Mouse (Mus musculus): ENCODE data around the gene Ppp1cc. TPM values are rescaled to one million over a fixed set of nuclear protein-coding genes. Genes with fewer than 3 reads are reported as not detected.
"Not testable (repeated sequence)": the region's sequence is repeated elsewhere in the genome, so short reads cannot be mapped to it uniquely, and the experiment has no call there.

Ppp1cc gene
- total RNA-seq, 1 experiment = 265 TPM

DNA sequence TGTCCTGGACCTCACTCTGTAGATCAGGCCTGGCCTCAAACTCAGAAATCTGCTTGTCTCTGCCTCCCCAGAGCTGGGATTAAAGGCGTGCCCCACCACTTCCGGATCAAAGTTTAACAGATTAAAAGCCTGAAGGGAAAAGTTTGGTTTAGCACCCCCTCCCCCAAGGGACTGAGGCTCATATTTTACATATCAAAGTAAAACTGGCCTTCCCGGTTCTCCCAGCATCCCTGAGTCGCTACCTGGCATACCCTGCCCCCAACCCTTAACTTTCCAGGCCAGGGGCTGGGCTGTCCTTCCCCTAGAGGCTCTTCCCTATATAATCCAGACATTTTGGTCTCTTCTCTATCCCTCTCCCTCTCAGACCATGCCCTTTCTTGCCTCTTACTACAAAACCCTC lies 8.8 kb upstream of the Ppp1cc start:
- no peak for DNase-seq (ENCODE audit: low read depth, low spot score)
- Histone ChIP-seq H3K4me1 (ENCODE audit: control insufficient read depth in 2 of 2, insufficient read depth in 2 of 2, low read length in 2 of 2, poor library complexity in 1 of 2) (peaks cover 4 to 15% of the 10 kb centered on the region in 2 experiments), H3K36me3 (ENCODE audit: control insufficient read depth, insufficient read depth, low read length, poor library complexity, severe bottlenecking) (no peaks in the 10 kb centered on the region), H3K9me3 (ENCODE audit: control insufficient read depth, insufficient read depth, low read depth, low read length) (no peaks in the 10 kb centered on the region), H3K27ac (ENCODE audit: insufficient read depth, low read depth, low read length, poor library complexity, severe bottlenecking) (peak overlapping the region; percentile 74; the same call in 1 of the 2 replicates), H3K9ac (ENCODE audit: insufficient read depth, low read depth, low read length, poor library complexity, severe bottlenecking) (no peak overlapping the region), H3K4me3 (ENCODE audit: insufficient read depth in 1 of 2, low read depth in 1 of 2, low read length in 2 of 2, poor library complexity in 1 of 2, severe bottlenecking in 1 of 2) (no peak overlapping the region)
- TF ChIP-seq HCFC1 (IDR thresholded peaks at IDR 0.05; ENCODE audit: borderline replicate concordance, insufficient read depth, low read length) (no peak), CHD2 (IDR thresholded peaks at IDR 0.05; ENCODE audit: low read depth, low read length) (no peak), ZNF384 (IDR thresholded peaks at IDR 0.05; ENCODE audit: low read depth, low read length) (no peak), MAFK (IDR thresholded peaks at IDR 0.05; ENCODE audit: insufficient read depth, low read depth, low read length) (no peak), ZC3H11A (IDR thresholded peaks at IDR 0.05; ENCODE audit: borderline replicate concordance, low read depth, low read length) (no peak)
- in situ Hi-C loops (cut with MboI; ENCODE audit: low sequenced_read_pairs in 2 of 2, unreplicated experiment in 2 of 2) = no loop called here

DNA sequence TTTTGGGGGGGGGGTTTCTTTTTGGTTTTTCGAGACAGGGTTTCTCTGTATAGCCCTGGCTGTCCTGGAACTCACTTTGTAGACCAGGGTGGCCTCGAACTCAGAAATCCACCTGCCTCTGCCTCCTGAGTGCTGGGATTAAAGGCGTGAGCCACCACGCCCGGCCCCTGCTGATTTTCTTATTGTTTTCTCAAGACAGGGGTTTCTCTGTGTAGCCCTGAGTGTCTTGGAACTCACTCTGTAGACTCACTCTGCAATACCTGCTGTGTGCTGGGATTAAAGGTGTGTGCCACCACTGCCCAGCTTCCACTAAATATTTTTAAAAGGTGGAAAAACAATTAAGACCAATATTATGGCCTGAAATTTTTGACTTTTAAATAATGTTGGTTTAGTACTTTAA lies 5.6 kb upstream of the Ppp1cc start:
- H3K27ac ChIP-seq (ENCODE audit: insufficient read depth, low read depth, low read length, poor library complexity, severe bottlenecking); H3K4me3 ChIP-seq (ENCODE audit: insufficient read depth in 1 of 2, low read depth in 1 of 2, low read length in 2 of 2, poor library complexity in 1 of 2, severe bottlenecking in 1 of 2); in situ Hi-C loops (cut with MboI; ENCODE audit: low sequenced_read_pairs in 2 of 2, unreplicated experiment in 2 of 2); H3K9me3 ChIP-seq (ENCODE audit: control insufficient read depth, insufficient read depth, low read depth, low read length); H3K9ac ChIP-seq (ENCODE audit: insufficient read depth, low read depth, low read length, poor library complexity, severe bottlenecking); H3K36me3 ChIP-seq (ENCODE audit: control insufficient read depth, insufficient read depth, low read length, poor library complexity, severe bottlenecking); DNase-seq (ENCODE audit: low read depth, low spot score): not testable (repeated sequence)
- peaks cover 11 to 37% of the 10 kb centered on the region in 2 experiments for H3K4me1 ChIP-seq (ENCODE audit: control insufficient read depth in 2 of 2, insufficient read depth in 2 of 2, low read length in 2 of 2, poor library complexity in 1 of 2)

- no peak for TF ChIP-seq ZNF384 (IDR thresholded peaks at IDR 0.05; ENCODE audit: low read depth, low read length)
- TF ChIP-seq MAFK (IDR thresholded peaks at IDR 0.05; ENCODE audit: insufficient read depth, low read depth, low read length) = no peak
- no peak for TF ChIP-seq ZC3H11A (IDR thresholded peaks at IDR 0.05; ENCODE audit: borderline replicate concordance, low read depth, low read length)
- TF ChIP-seq HCFC1 (IDR thresholded peaks at IDR 0.05; ENCODE audit: borderline replicate concordance, insufficient read depth, low read length) = no peak
- no peak for TF ChIP-seq CHD2 (IDR thresholded peaks at IDR 0.05; ENCODE audit: low read depth, low read length)
- Histone ChIP-seq H3K9ac (ENCODE audit: insufficient read depth, low read depth, low read length, poor library complexity, severe bottlenecking) (no peak overlapping the region), H3K27ac (ENCODE audit: insufficient read depth, low read depth, low read length, poor library complexity, severe bottlenecking) (peak overlapping the region; percentile 42; the same call in 1 of the 2 replicates), H3K36me3 (ENCODE audit: control insufficient read depth, insufficient read depth, low read length, poor library complexity, severe bottlenecking) (no peaks in the 10 kb centered on the region), H3K4me3 (ENCODE audit: insufficient read depth in 1 of 2, low read depth in 1 of 2, low read length in 2 of 2, poor library complexity in 1 of 2, severe bottlenecking in 1 of 2) (no peak overlapping the region), H3K4me1 (ENCODE audit: control insufficient read depth in 2 of 2, insufficient read depth in 2 of 2, low read length in 2 of 2, poor library complexity in 1 of 2) (peaks cover 11 to 33% of the 10 kb centered on the region in 2 experiments), H3K9me3 (ENCODE audit: control insufficient read depth, insufficient read depth, low read depth, low read length) (no peaks in the 10 kb centered on the region)
- no peak for DNase-seq (ENCODE audit: low read depth, low spot score)
- in situ Hi-C loops (cut with MboI; ENCODE audit: low sequenced_read_pairs in 2 of 2, unreplicated experiment in 2 of 2) = no loop called here
Measured at GRCm38 (mm10) chr5:122154006-122154405, 4.1 kb upstream of the Ppp1cc start.

DNA sequence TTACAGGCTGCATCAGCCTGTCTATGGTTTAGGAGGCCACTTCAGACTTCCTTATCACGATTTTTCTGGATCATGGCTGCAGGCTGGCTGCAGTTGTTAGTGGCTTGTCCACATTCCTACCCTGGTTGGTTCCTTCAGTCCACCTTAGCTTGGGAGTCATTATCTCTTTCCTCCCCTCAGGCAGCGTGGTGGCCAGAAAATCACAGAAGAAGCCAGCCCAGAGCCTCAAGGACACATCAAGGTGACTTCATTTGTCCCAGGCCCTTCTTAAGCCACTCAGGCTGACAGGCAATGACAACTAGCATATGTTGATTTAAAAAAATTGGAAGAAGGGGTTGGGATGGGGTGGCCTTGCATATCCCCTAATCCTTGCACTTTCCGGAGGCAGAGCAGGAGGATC lies 3.3 kb upstream of the Ppp1cc start:
- in situ Hi-C loops (cut with MboI; ENCODE audit: low sequenced_read_pairs in 2 of 2, unreplicated experiment in 2 of 2) = no loop called here
- Histone ChIP-seq H3K27ac (ENCODE audit: insufficient read depth, low read depth, low read length, poor library complexity, severe bottlenecking) (peak overlapping the region; percentile 44; the same call in 1 of the 2 replicates), H3K4me1 (ENCODE audit: control insufficient read depth in 2 of 2, insufficient read depth in 2 of 2, low read length in 2 of 2, poor library complexity in 1 of 2) (peaks cover 13 to 32% of the 10 kb centered on the region in 2 experiments), H3K9me3 (ENCODE audit: control insufficient read depth, insufficient read depth, low read depth, low read length) (no peaks in the 10 kb centered on the region), H3K9ac (ENCODE audit: insufficient read depth, low read depth, low read length, poor library complexity, severe bottlenecking) (no peak overlapping the region), H3K36me3 (ENCODE audit: control insufficient read depth, insufficient read depth, low read length, poor library complexity, severe bottlenecking) (peaks cover 3% of the 10 kb centered on the region; the same call in 1 of the 2 replicates), H3K4me3 (ENCODE audit: insufficient read depth in 1 of 2, low read depth in 1 of 2, low read length in 2 of 2, poor library complexity in 1 of 2, severe bottlenecking in 1 of 2) (no peak overlapping the region)
- no peak for TF ChIP-seq CHD2 (IDR thresholded peaks at IDR 0.05; ENCODE audit: low read depth, low read length)
- DNase-seq (ENCODE audit: low read depth, low spot score) = no peak

- H3K4me3 ChIP-seq (ENCODE audit: insufficient read depth in 1 of 2, low read depth in 1 of 2, low read length in 2 of 2, poor library complexity in 1 of 2, severe bottlenecking in 1 of 2) = no peak overlapping the region
- no peak overlapping the region for H3K9ac ChIP-seq (ENCODE audit: insufficient read depth, low read depth, low read length, poor library complexity, severe bottlenecking)
- in situ Hi-C loops (cut with MboI; ENCODE audit: low sequenced_read_pairs in 2 of 2, unreplicated experiment in 2 of 2) = no loop called here
- no peak for DNase-seq (ENCODE audit: low read depth, low spot score)
- peaks cover 5% of the 10 kb centered on the region; the same call in 1 of the 2 replicates for H3K36me3 ChIP-seq (ENCODE audit: control insufficient read depth, insufficient read depth, low read length, poor library complexity, severe bottlenecking)
- peaks cover 13 to 32% of the 10 kb centered on the region in 2 experiments for H3K4me1 ChIP-seq (ENCODE audit: control insufficient read depth in 2 of 2, insufficient read depth in 2 of 2, low read length in 2 of 2, poor library complexity in 1 of 2)
- H3K27ac ChIP-seq (ENCODE audit: insufficient read depth, low read depth, low read length, poor library complexity, severe bottlenecking) = no peak overlapping the region
- no peak for TF ChIP-seq ZC3H11A (IDR thresholded peaks at IDR 0.05; ENCODE audit: borderline replicate concordance, low read depth, low read length)
- TF ChIP-seq CHD2 (IDR thresholded peaks at IDR 0.05; ENCODE audit: low read depth, low read length) = no peak
- TF ChIP-seq MAFK (IDR thresholded peaks at IDR 0.05; ENCODE audit: insufficient read depth, low read depth, low read length) = no peak
- no peak for TF ChIP-seq ZNF384 (IDR thresholded peaks at IDR 0.05; ENCODE audit: low read depth, low read length)
- no peak for TF ChIP-seq HCFC1 (IDR thresholded peaks at IDR 0.05; ENCODE audit: borderline replicate concordance, insufficient read depth, low read length)
- no peaks in the 10 kb centered on the region for H3K9me3 ChIP-seq (ENCODE audit: control insufficient read depth, insufficient read depth, low read depth, low read length)
Measured at GRCm38 (mm10) chr5:122155613-122156012, 2.5 kb upstream of the Ppp1cc start.
